Mouse (Mus musculus) cerebellum, adult 2 months (tissue): ENCODE measurements at regions not wholly inside any gene's neighbourhood (a gene's known extent, or its start where the extent isn't known, plus 50 kb on each side); places are given as distances from the start of the nearest gene placed in this dataset.

Source experiments
- DNase-seq, 2 experiments: peaks; one replicate each; pipeline ENCODE4 v3.0.0; 2021
- H3K27ac ChIP-seq: fragments of 200-500 bp; 2 replicates; pipeline ENCODE4 v1.5.1; 2012; ENCODE audit warnings: low read length, control low read depth, inconsistent platforms; ENCODE audit not compliant: insufficient read depth
- H3K27me3 ChIP-seq: fragments of 200-500 bp; 2 replicates; pipeline ENCODE4 v1.6.1; 2012; ENCODE audit warnings: inconsistent platforms, mild to moderate bottlenecking, low read length, moderate library complexity; ENCODE audit not compliant: control insufficient read depth, insufficient read depth
- H3K4me1 ChIP-seq: fragments of 200-500 bp; 2 replicates; pipeline ENCODE4 v1.6.1; 2011; ENCODE audit warnings: low read length; ENCODE audit not compliant: control insufficient read depth, insufficient read depth
- H3K4me3 ChIP-seq: fragments of 200-500 bp; replicated peaks from 2 replicates; pipeline ENCODE3; 2011; ENCODE audit warnings: mild to moderate bottlenecking, low read depth, low read length, control low read depth; ENCODE audit not compliant: insufficient read depth
- CTCF ChIP-seq: fragments of 200-500 bp; IDR thresholded peaks from 2 replicates; pipeline ENCODE4 v1.5.1; 2011; ENCODE audit warnings: low read depth, mild to moderate bottlenecking, control low read depth, low read length, moderate library complexity, borderline replicate concordance; ENCODE audit not compliant: insufficient read depth
- POLR2A ChIP-seq: fragments of 200-500 bp; IDR thresholded peaks from 2 replicates; pipeline ENCODE4 v1.6.1; 2011; ENCODE audit warnings: low read length, control low read depth, borderline replicate concordance; ENCODE audit not compliant: insufficient read depth
- WGBS: fragments of 180-500 bp; shearing (Covaris S2); methylation state at CpG from one replicate; pipeline ENCODE4 v1.1.7; 2018; 5-methylcytosine and 5-hydroxymethylcytosine counted together

DNA sequence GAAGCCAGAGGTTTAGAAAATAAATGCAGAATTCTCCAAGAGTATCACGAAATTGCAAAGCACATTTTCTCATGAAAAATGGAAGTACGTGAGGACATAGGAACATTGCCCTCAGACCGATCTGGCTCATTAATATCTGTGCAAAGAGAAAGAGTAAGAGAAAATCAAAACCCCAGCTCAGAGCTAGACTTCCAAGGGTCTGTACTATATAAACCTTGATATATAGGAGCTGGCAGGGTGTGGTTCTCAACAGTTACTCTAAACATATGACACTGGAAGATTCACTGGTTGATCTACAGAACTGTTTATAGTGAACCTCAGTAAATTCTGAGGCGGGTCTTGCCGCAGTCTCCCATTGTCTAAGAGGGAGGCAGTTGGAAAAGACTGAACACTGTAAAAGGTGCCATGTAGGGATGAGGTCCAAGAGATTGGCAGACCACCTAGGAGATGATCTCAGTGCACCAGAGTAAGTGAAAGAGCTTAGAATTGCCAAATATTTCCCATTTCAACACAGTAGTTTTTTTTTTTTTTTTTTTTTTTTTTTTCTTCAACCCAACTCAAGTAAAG lies 1014.0 kb upstream of the Slit2 start:
- H3K27ac ChIP-seq = no peak overlapping the region
- WGBS = 92% methylated on average over 5 of the region's 5 CpGs
- H3K27me3 ChIP-seq = no peaks in the 10 kb centered on the region
- H3K4me1 ChIP-seq = no peaks in the 10 kb centered on the region
- DNase-seq = no peak
- H3K4me3 ChIP-seq = no peak overlapping the region
- TF ChIP-seq POLR2A = no peak
- no peak for TF ChIP-seq CTCF

DNA sequence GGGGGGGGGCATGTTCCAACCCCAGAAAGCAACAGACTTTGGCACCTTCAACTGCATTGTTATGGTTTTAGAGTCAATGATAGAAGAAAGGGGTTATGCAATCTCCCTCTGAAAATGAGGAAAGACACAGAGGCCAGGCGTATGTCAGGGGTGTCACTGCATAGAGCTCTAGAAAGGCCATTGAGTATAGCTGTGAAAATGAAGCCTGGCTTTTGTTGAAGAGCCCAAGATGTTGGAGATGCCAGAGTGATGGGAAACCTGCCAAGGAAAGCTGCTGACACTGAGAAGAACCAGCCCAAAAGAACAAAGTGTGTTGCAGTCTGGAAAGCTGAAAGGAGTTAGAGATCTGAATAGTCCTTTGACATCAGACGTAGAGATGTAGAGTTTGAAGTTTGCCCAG lies 1022.2 kb upstream of the Slit2 start:
- Histone ChIP-seq H3K27ac (no peak overlapping the region), H3K27me3 (no peaks in the 10 kb centered on the region), H3K4me3 (no peak overlapping the region), H3K4me1 (no peaks in the 10 kb centered on the region)
- 47% methylated on average over 2 of the region's 2 CpGs for WGBS
- DNase-seq = no peak
- no peak for TF ChIP-seq POLR2A
- no peak for TF ChIP-seq CTCF

DNA sequence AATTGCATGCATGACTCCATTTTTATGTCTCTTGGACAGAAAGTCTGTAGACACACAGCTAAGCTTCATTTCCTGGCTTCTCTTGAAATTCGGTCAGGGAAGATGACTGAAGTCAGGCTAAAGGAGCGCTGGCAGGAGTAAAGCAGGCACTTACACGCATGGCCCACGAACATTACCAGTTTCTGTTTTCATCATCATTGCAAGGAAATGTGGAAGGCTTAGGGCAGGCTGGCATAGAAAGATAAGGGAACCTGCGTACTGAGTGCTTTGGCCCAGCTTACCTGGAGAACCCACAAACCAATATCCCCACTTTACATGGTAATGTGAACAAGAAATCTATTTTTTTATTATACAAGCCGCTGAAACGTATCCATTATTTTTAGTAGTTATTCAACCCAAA lies 1056.6 kb upstream of the Slit2 start:
- H3K4me3 ChIP-seq = no peak overlapping the region
- TF ChIP-seq CTCF (no peak), POLR2A (no peak)
- 90% methylated on average over 7 of the region's 7 CpGs for WGBS

DNA sequence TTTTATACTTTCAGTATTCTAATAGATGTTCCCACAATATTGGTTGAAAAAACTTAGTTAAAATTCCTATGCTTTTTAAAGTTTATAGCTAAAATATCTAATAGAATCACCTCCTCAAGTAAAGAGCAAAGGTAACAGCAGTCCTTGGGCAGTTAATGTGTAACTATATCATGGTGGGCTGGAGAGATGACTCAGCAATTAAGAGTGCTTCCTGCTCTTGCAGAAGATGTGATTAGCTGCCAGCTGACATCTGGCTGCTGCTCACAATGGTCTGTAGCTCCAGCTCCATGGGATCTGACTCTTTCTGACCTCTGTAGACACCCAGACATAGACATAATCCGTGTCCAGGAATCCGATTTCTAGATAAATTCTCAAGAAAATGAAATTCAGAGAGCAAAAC lies 1044.5 kb upstream of the Lcorl start:
- H3K27me3 ChIP-seq = no peaks in the 10 kb centered on the region
- no peak for DNase-seq
- WGBS = 55% methylated on average over 2 of the region's 2 CpGs
- no peaks in the 10 kb centered on the region for H3K4me1 ChIP-seq
- TF ChIP-seq CTCF (no peak), POLR2A (no peak)
- no peak overlapping the region for H3K27ac ChIP-seq
- no peak overlapping the region for H3K4me3 ChIP-seq

More for the DNA sequence above, 1056.6 kb upstream of the Slit2 start:
- Histone ChIP-seq H3K27me3 (no peaks in the 10 kb centered on the region), H3K27ac (no peak overlapping the region), H3K4me1 (no peaks in the 10 kb centered on the region)
- DNase-seq = no peak

DNA sequence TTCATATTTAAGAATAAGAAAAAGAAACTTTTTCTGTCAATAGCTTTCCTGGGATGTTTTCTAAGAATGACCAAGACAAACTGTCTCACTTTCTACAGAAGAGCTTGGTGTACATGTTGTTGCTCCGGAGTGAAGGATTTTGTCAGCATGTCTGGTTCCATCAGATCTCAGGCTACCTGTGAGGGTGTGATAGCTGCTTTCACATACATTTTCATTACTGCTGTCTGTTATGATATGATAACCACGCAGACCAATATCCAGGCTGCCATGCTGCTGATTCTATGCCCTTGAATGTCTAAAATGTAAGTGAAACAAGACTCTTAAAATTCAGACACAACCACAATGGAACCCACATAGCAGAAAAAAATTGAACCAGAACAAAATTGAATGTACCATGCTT lies 1036.6 kb upstream of the Lcorl start:
- 83% methylated on average over 2 of the region's 2 CpGs for WGBS
- H3K27ac ChIP-seq = no peak overlapping the region
- DNase-seq = no peak
- no peaks in the 10 kb centered on the region for H3K27me3 ChIP-seq
- no peak for TF ChIP-seq POLR2A
- no peak for TF ChIP-seq CTCF
- no peaks in the 10 kb centered on the region for H3K4me1 ChIP-seq
- H3K4me3 ChIP-seq = no peak overlapping the region

DNA sequence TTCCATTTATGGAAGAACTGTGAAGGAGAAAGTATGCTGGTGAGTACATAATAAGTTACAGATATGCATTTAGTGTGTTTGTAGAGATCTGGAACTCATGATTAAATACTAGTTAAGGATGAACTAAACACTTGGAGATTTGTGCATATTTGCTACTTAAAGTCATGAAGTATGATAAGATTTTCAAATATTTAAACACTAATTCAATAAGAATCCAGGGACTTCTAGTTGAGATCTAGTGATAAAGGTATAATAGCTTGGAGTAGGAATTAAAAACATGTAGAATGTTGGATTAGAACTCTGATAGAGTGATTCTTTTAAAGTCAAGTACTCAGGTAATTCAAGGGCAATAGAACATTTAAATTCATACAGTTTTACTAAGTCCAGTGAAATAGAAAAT lies 1026.5 kb upstream of the Lcorl start:
- TF ChIP-seq CTCF = no peak
- TF ChIP-seq POLR2A = no peak
- Histone ChIP-seq H3K4me3 (no peak overlapping the region), H3K27ac (no peak overlapping the region), H3K27me3 (no peaks in the 10 kb centered on the region), H3K4me1 (no peaks in the 10 kb centered on the region)
- DNase-seq = no peak

DNA sequence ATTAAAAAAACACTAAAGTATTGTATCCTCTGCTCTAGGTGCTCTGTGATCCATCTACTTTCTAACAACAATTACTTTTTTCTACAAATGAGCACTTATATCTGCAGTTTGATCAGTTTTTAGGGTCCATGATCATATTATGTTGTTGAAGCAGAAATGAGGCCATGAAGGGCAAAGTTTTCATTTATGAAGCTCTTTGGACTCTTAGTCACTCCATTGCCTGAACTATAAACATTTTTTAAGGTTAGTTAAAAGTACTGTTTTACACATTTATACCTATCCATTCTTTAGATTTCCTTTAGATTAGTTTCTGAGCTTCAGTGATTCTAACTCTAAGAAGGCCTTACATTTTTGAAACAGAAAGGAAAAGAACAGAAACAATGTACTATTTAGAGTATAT lies 999.4 kb upstream of the Lcorl start:
- no peak for TF ChIP-seq CTCF
- TF ChIP-seq POLR2A = no peak
- Histone ChIP-seq H3K4me3 (no peak overlapping the region), H3K27me3 (no peaks in the 10 kb centered on the region; the same call in 1 of the 2 replicates), H3K27ac (no peak overlapping the region), H3K4me1 (no peaks in the 10 kb centered on the region)
- no peak for DNase-seq

DNA sequence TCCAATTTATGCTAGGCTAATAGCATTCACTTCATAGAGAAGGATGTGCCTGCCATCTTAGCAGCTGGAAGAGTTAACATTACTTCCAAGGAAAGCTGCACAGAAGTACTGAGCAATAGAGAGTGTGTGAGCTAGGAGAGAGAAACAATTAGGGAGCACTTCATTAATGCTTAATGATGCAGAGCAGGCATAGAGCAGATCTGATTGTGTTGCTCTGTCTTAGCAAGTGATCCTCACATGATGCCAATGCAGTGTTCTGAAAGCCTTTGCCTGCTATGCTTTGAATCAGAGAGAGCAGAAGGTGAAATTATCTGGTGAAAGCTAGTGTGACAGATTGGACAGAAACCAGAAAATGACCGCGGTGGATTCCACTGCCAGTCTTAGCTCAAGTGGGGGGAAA lies 987.8 kb upstream of the Lcorl start:
- DNase-seq = no peak
- TF ChIP-seq POLR2A (no peak), CTCF (no peak)
- 8% methylated on average over 2 of the region's 2 CpGs for WGBS
- no peak overlapping the region for H3K27ac ChIP-seq
- no peak overlapping the region for H3K4me3 ChIP-seq
- no peaks in the 10 kb centered on the region for H3K27me3 ChIP-seq
- H3K4me1 ChIP-seq = no peaks in the 10 kb centered on the region
